Mouse (Mus musculus) heart, embryonic 14.5 days (tissue): Measurements from ENCODE around the gene Pdzd11. TPM values are rescaled to one million over a fixed set of nuclear protein-coding genes. Genes with fewer than 3 reads are reported as not detected.

ENCODE experiments used
- ATAC-seq: fragments of 200-750 bp; cut with Nextera tagmentation; 2 replicates; pipeline ENCODE4 v1.8.0; 2017; ENCODE audit warnings: low read depth, moderate TSS enrichment; ENCODE audit not compliant: insufficient number of reproducible peaks, insufficient read depth, low FRiP score
- H3K27ac ChIP-seq, 2 experiments: fragments of 200-500 bp in 1 of 2; fragments of 300-500 bp in 1 of 2; sonication (generic) in 1 of 2; replicated peaks in 1 of 2; 2 replicates each; pipeline ENCODE4 v1.5.1; 2012 to 2014; ENCODE audit warnings: low read depth in 2 of 2, low read length in 2 of 2, control low read depth in 1 of 2, mild to moderate bottlenecking in 1 of 2, mixed read lengths in 1 of 2; ENCODE audit not compliant: control insufficient read depth in 1 of 2, insufficient read depth in 1 of 2
- H3K27me3 ChIP-seq: fragments of 300-500 bp; sonication (generic); 2 replicates; pipeline ENCODE4 v1.6.1; 2014; ENCODE audit warnings: mild to moderate bottlenecking, low read length, control low read depth; ENCODE audit not compliant: control insufficient read depth, insufficient read depth
- H3K36me3 ChIP-seq: fragments of 300-500 bp; sonication (generic); 2 replicates; pipeline ENCODE4 v1.6.1; 2014; ENCODE audit warnings: mild to moderate bottlenecking, control low read depth, low read length, mixed read lengths; ENCODE audit not compliant: control insufficient read depth, insufficient read depth
- H3K4me1 ChIP-seq, 2 experiments: fragments of 200-500 bp in 1 of 2; fragments of 300-500 bp in 1 of 2; sonication (generic) in 1 of 2; 2 replicates each; pipeline ENCODE4 v1.6.1; 2012 to 2014; ENCODE audit warnings: low read length in 2 of 2, control low read depth in 1 of 2, mixed read lengths in 1 of 2; ENCODE audit not compliant: control insufficient read depth in 2 of 2, insufficient read depth in 2 of 2
- H3K4me2 ChIP-seq: fragments of 300-500 bp; sonication (generic); 2 replicates; pipeline ENCODE4 v1.6.1; 2014; ENCODE audit warnings: mild to moderate bottlenecking, low read length
- H3K4me3 ChIP-seq, 2 experiments: fragments of 200-500 bp in 1 of 2; fragments of 300-500 bp in 1 of 2; sonication (generic) in 1 of 2; 2 replicates each; pipeline ENCODE4 v1.5.1; 2012 to 2014; ENCODE audit warnings: low read length in 2 of 2, mild to moderate bottlenecking in 2 of 2, control low read depth in 1 of 2, low read depth in 1 of 2, moderate library complexity in 1 of 2; ENCODE audit not compliant: control insufficient read depth in 1 of 2, insufficient read depth in 1 of 2
- H3K9ac ChIP-seq: fragments of 300-500 bp; sonication (generic); 2 replicates; pipeline ENCODE4 v1.6.1; 2014; ENCODE audit warnings: mild to moderate bottlenecking, low read length
- H3K9me3 ChIP-seq: fragments of 300-500 bp; sonication (generic); 2 replicates; pipeline ENCODE4 v1.6.1; 2016; ENCODE audit warnings: low read length, control low read depth; ENCODE audit not compliant: control insufficient read depth
- WGBS: fragments of 180-500 bp; shearing (Covaris S2); extraction: QIAGEN DNeasy Blood & Tissue Kit; methylation state at CpG from one replicate; pipeline ENCODE4 v1.1.7; 2014; 5-methylcytosine and 5-hydroxymethylcytosine counted together
- polyA plus RNA-seq: library from polyadenylated mRNA; unstranded; fragments of >200 nt; fragmentation: Nextera tagmentation; extraction: Ambion mirVana; gene quantifications from 2 replicates; pipeline ENCODE4 v1.2.1, GENCODE M21; 2014

Gene Pdzd11
- polyA plus RNA-seq, 1 experiment from 2014 or later: 103 TPM

GRCm38 (mm10) chrX:100624242-100624641 lies 2.1 kb downstream of the Pdzd11 start:
- WGBS: 87% methylated on average over 4 of the region's 4 CpGs
- Histone ChIP-seq H3K9me3 (no peaks in the 10 kb centered on the region), H3K4me3 (no peak overlapping the region), H3K4me2 (no peak overlapping the region), H3K36me3 (peaks cover 20% of the 10 kb centered on the region), H3K27ac (no peak overlapping the region), H3K9ac (no peak overlapping the region), H3K27me3 (no peaks in the 10 kb centered on the region), H3K4me1 (peaks cover 2 to 4% of the 10 kb centered on the region in 2 experiments; a peak in 2 of 4 replicates)
- no peak for ATAC-seq

- no peak overlapping the region for H3K4me2 ChIP-seq
- no peaks in the 10 kb centered on the region for H3K9me3 ChIP-seq
- peaks cover 20% of the 10 kb centered on the region for H3K36me3 ChIP-seq
- H3K27me3 ChIP-seq: no peaks in the 10 kb centered on the region
- peaks cover 2 to 4% of the 10 kb centered on the region in 2 experiments; a peak in 2 of 4 replicates for H3K4me1 ChIP-seq
- ATAC-seq: no peak
- H3K9ac ChIP-seq: no peak overlapping the region
- H3K4me3 ChIP-seq: no peak overlapping the region
- 63% methylated on average over 2 of the region's 2 CpGs for WGBS
- no peak overlapping the region for H3K27ac ChIP-seq
These were observed 5.0 kb downstream of the Pdzd11 start for GRCm38 (mm10) chrX:100621366-100621765.

- no peaks in the 10 kb centered on the region for H3K9me3 ChIP-seq
- no peak overlapping the region for H3K27ac ChIP-seq
- no peak for ATAC-seq
- H3K4me2 ChIP-seq: no peak overlapping the region
- no peak overlapping the region for H3K9ac ChIP-seq
- no peaks in the 10 kb centered on the region for H3K4me1 ChIP-seq
- no peak overlapping the region for H3K4me3 ChIP-seq
- no peaks in the 10 kb centered on the region for H3K27me3 ChIP-seq
- WGBS: 52% methylated on average over 3 of the region's 3 CpGs
- peaks cover 13% of the 10 kb centered on the region for H3K36me3 ChIP-seq
These were observed 7.9 kb downstream of the Pdzd11 start for GRCm38 (mm10) chrX:100618488-100618887.

- Histone ChIP-seq H3K9me3 (no peaks in the 10 kb centered on the region), H3K9ac (no peak within 1 kb of the TSS), H3K4me1 (peaks cover 2 to 3% of the 10 kb centered on the region in 2 experiments; a peak in 2 of 4 replicates), H3K27me3 (no peaks in the 10 kb centered on the region), H3K4me3 (no peak within 1 kb of the TSS), H3K4me2 (no peak within 1 kb of the TSS), H3K27ac (no peak within 1 kb of the TSS; a peak in 1 of 4 replicates), H3K36me3 (no peaks in the 10 kb centered on the region)
- WGBS: 38% methylated on average over 1 of the region's 1 CpGs
- ATAC-seq: no peak
These were observed 21.1 kb downstream of the Pdzd11 start, which contains the start of gene Arr3 for GRCm38 (mm10) chrX:100605314-100605713. Arr3 (plus strand) TSS chrX:100605497.

GRCm38 (mm10) chrX:100599755-100600154 lies 26.6 kb downstream of the Pdzd11 start:
- 63% methylated on average over 4 of the region's 4 CpGs for WGBS
- Histone ChIP-seq H3K9me3 (no peaks in the 10 kb centered on the region), H3K27ac (no peak overlapping the region), H3K27me3 (no peaks in the 10 kb centered on the region), H3K9ac (no peak overlapping the region), H3K4me3 (no peak overlapping the region), H3K4me2 (no peak overlapping the region), H3K36me3 (no peaks in the 10 kb centered on the region), H3K4me1 (0 out of 4 replicates have a peak, but pooled peaks cover 0 to under 1% of the 10 kb centered on the region in 2 experiments)
- ATAC-seq: no peak

GRCm38 (mm10) chrX:100597439-100597838 lies 28.9 kb downstream of the Pdzd11 start:
- Histone ChIP-seq H3K36me3 (no peaks in the 10 kb centered on the region), H3K27ac (no peak overlapping the region), H3K4me1 (no peaks in the 10 kb centered on the region), H3K4me2 (no peak overlapping the region), H3K9ac (no peak overlapping the region), H3K9me3 (no peaks in the 10 kb centered on the region), H3K4me3 (no peak overlapping the region), H3K27me3 (no peaks in the 10 kb centered on the region)
- 16% methylated on average over 5 of the region's 5 CpGs for WGBS
- ATAC-seq: no peak

- 36% methylated on average over 4 of the region's 4 CpGs for WGBS
- ATAC-seq: no peak
- Histone ChIP-seq H3K4me2 (no peak within 1 kb of the TSS), H3K4me1 (no peaks in the 10 kb centered on the region), H3K9me3 (no peaks in the 10 kb centered on the region), H3K27ac (no peak within 1 kb of the TSS), H3K36me3 (no peaks in the 10 kb centered on the region), H3K27me3 (no peaks in the 10 kb centered on the region), H3K9ac (no peak within 1 kb of the TSS), H3K4me3 (no peak within 1 kb of the TSS)
These were observed 31.6 kb downstream of the Pdzd11 start, which contains the start of gene P2ry4 for GRCm38 (mm10) chrX:100594791-100595190. P2ry4 (minus strand) TSS chrX:100594869.
